Mouse (Mus musculus) heart, embryonic 16.5 days (tissue): ENCODE results near the gene Nudt19. TPM values are rescaled to one million over a fixed set of nuclear protein-coding genes. Genes with fewer than 3 reads are reported as not detected.

ENCODE experiments used
- ATAC-seq: fragments of 200-750 bp; cut with Nextera tagmentation; replicated peaks from 2 replicates; pipeline ENCODE4 v1.8.0; 2017; ENCODE audit warnings: moderate number of reproducible peaks; ENCODE audit not compliant: insufficient read depth, low FRiP score; ENCODE audit errors: extremely low read depth
- H3K27ac ChIP-seq: fragments of 300-500 bp; sonication (generic); 2 replicates; pipeline ENCODE4 v1.5.1; 2014; ENCODE audit warnings: mild to moderate bottlenecking, low read length, control low read depth, moderate library complexity
- H3K27me3 ChIP-seq: fragments of 300-500 bp; sonication (generic); 2 replicates; pipeline ENCODE4 v1.6.1; 2014; ENCODE audit warnings: low read length, mixed read lengths; ENCODE audit not compliant: control insufficient read depth, insufficient read depth
- H3K36me3 ChIP-seq: fragments of 300-500 bp; sonication (generic); 2 replicates; pipeline ENCODE4 v1.6.1; 2014; ENCODE audit not compliant: control insufficient read depth, insufficient read depth
- H3K4me1 ChIP-seq: fragments of 300-500 bp; sonication (generic); 2 replicates; pipeline ENCODE4 v1.6.1; 2014; ENCODE audit warnings: low read length, mixed read lengths; ENCODE audit not compliant: control insufficient read depth, insufficient read depth
- H3K4me2 ChIP-seq: fragments of 300-500 bp; sonication (generic); 2 replicates; pipeline ENCODE4 v1.6.1; 2014; ENCODE audit warnings: low read depth, mild to moderate bottlenecking, control low read depth, low read length
- H3K4me3 ChIP-seq: fragments of 300-500 bp; sonication (generic); 2 replicates; pipeline ENCODE4 v1.5.1; 2014; ENCODE audit warnings: mild to moderate bottlenecking, control low read depth, low read length
- H3K9ac ChIP-seq: fragments of 300-500 bp; sonication (generic); 2 replicates; pipeline ENCODE4 v1.6.1; 2014; ENCODE audit warnings: low read length, control low read depth
- H3K9me3 ChIP-seq: fragments of 300-500 bp; sonication (generic); replicated peaks from 2 replicates; pipeline ENCODE4 v1.6.1; 2016; ENCODE audit warnings: low read length; ENCODE audit not compliant: control insufficient read depth
- WGBS: fragments of 180-500 bp; shearing (Covaris S2); extraction: QIAGEN DNeasy Blood & Tissue Kit; methylation state at CpG from one replicate; pipeline ENCODE4 v1.1.7; 2014; 5-methylcytosine and 5-hydroxymethylcytosine counted together
- polyA plus RNA-seq: library from polyadenylated mRNA; unstranded; fragments of >200 nt; fragmentation: Nextera tagmentation; extraction: Ambion mirVana; gene quantifications from 2 replicates; pipeline ENCODE4 v1.2.1, GENCODE M21; 2015

The Nudt19 gene
- polyA plus RNA-seq, 1 experiment from 2014 or later = 142 TPM

- Histone ChIP-seq H3K4me1 (peaks cover 10% of the 10 kb centered on the region), H3K27me3 (no peaks in the 10 kb centered on the region), H3K9me3 (no peaks in the 10 kb centered on the region), H3K27ac (no peak overlapping the region), H3K36me3 (no peaks in the 10 kb centered on the region), H3K4me3 (no peak overlapping the region), H3K4me2 (no peak overlapping the region), H3K9ac (no peak overlapping the region)
- WGBS = 62% methylated on average over 3 of the region's 3 CpGs
- ATAC-seq = no peak
Observed at GRCm38 (mm10) chr7:35557577-35557976, 1.5 kb upstream of the Nudt19 start.

GRCm38 (mm10) chr7:35556905-35557304 lies 801 bp upstream of the Nudt19 start:
- ATAC-seq = no peak
- H3K36me3 ChIP-seq = no peaks in the 10 kb centered on the region
- no peaks in the 10 kb centered on the region for H3K9me3 ChIP-seq
- peaks cover 10% of the 10 kb centered on the region for H3K4me1 ChIP-seq
- no peaks in the 10 kb centered on the region for H3K27me3 ChIP-seq
- 84% methylated on average over 5 of the region's 5 CpGs for WGBS
- H3K4me3 ChIP-seq = no peak overlapping the region
- H3K4me2 ChIP-seq = no peak overlapping the region
- H3K27ac ChIP-seq = no peak overlapping the region
- no peak overlapping the region for H3K9ac ChIP-seq

GRCm38 (mm10) chr7:35555224-35556204 lies 590 bp downstream of the Nudt19 start:
- peak overlapping the region; percentile 91 for H3K4me3 ChIP-seq
- H3K27ac ChIP-seq = peak overlapping the region; percentile 99
- under 1% methylated on average over 93 of the region's 93 CpGs for WGBS
- peaks cover 8% of the 10 kb centered on the region for H3K36me3 ChIP-seq
- H3K9me3 ChIP-seq = no peaks in the 10 kb centered on the region
- ATAC-seq = peak; percentile 88
- peaks cover 10% of the 10 kb centered on the region for H3K4me1 ChIP-seq
- peak overlapping the region; percentile 97 for H3K9ac ChIP-seq
- H3K4me2 ChIP-seq = peak overlapping the region; percentile 96
- no peaks in the 10 kb centered on the region for H3K27me3 ChIP-seq

GRCm38 (mm10) chr7:35554605-35555175 lies 1.4 kb downstream of the Nudt19 start:
- H3K4me3 ChIP-seq = peak overlapping the region; percentile 91
- 5% methylated on average over 28 of the region's 28 CpGs for WGBS
- H3K4me2 ChIP-seq = peak overlapping the region; percentile 96
- peak; percentile 25; the same call in 1 of the 2 replicates for ATAC-seq
- no peaks in the 10 kb centered on the region for H3K27me3 ChIP-seq
- peak overlapping the region; percentile 97 for H3K9ac ChIP-seq
- H3K36me3 ChIP-seq = peaks cover 15% of the 10 kb centered on the region
- peak overlapping the region; percentile 99 for H3K27ac ChIP-seq
- H3K9me3 ChIP-seq = 0 out of 2 replicates have a peak, but pooled peaks cover 4% of the 10 kb centered on the region
- peaks cover 10% of the 10 kb centered on the region for H3K4me1 ChIP-seq

GRCm38 (mm10) chr7:35553751-35554604 lies 2.1 kb downstream of the Nudt19 start:
- Histone ChIP-seq H3K27me3 (no peaks in the 10 kb centered on the region), H3K9me3 (0 out of 2 replicates have a peak, but pooled peaks cover 4% of the 10 kb centered on the region), H3K4me2 (peak overlapping the region; percentile 96), H3K9ac (peak overlapping the region; percentile 97), H3K4me1 (peaks cover 10% of the 10 kb centered on the region), H3K27ac (no peak overlapping the region; the same call in 1 of the 2 replicates), H3K36me3 (peaks cover 21% of the 10 kb centered on the region), H3K4me3 (peak overlapping the region; percentile 91)
- no peak for ATAC-seq
- WGBS = 61% methylated on average over 10 of the region's 10 CpGs

GRCm38 (mm10) chr7:35545881-35546280 lies 10.2 kb downstream of the Nudt19 start:
- H3K9ac ChIP-seq = no peak overlapping the region
- H3K27me3 ChIP-seq = no peaks in the 10 kb centered on the region
- no peak overlapping the region for H3K4me2 ChIP-seq
- 0 out of 2 replicates have a peak, but pooled peaks cover 4% of the 10 kb centered on the region for H3K9me3 ChIP-seq
- H3K4me1 ChIP-seq = no peaks in the 10 kb centered on the region
- no peak overlapping the region for H3K27ac ChIP-seq
- H3K36me3 ChIP-seq = peaks cover 30% of the 10 kb centered on the region
- H3K4me3 ChIP-seq = no peak overlapping the region
- WGBS = 27% methylated on average over 4 of the region's 4 CpGs
- peak; percentile 49; the same call in 1 of the 2 replicates for ATAC-seq

- WGBS = 85% methylated on average over 17 of the region's 17 CpGs
- H3K4me2 ChIP-seq = no peak within 1 kb of the TSS
- ATAC-seq = no peak
- H3K27ac ChIP-seq = no peak within 1 kb of the TSS
- no peaks in the 10 kb centered on the region for H3K9me3 ChIP-seq
- H3K36me3 ChIP-seq = no peaks in the 10 kb centered on the region
- H3K9ac ChIP-seq = no peak within 1 kb of the TSS
- H3K27me3 ChIP-seq = no peaks in the 10 kb centered on the region
- no peak within 1 kb of the TSS for H3K4me3 ChIP-seq
- no peaks in the 10 kb centered on the region for H3K4me1 ChIP-seq
Observed at GRCm38 (mm10) chr7:35537562-35537961, 18.5 kb downstream of the Nudt19 start, which contains the start of gene Tdrd12. TSS of gene Tdrd12 (minus strand) at chr7:35537745.

- Histone ChIP-seq H3K4me3 (no peak overlapping the region), H3K27me3 (no peaks in the 10 kb centered on the region), H3K27ac (no peak overlapping the region), H3K9ac (no peak overlapping the region), H3K4me2 (no peak overlapping the region), H3K9me3 (no peaks in the 10 kb centered on the region), H3K4me1 (no peaks in the 10 kb centered on the region), H3K36me3 (no peaks in the 10 kb centered on the region)
- WGBS = 68% methylated on average over 12 of the region's 12 CpGs
- ATAC-seq = no peak
Observed at GRCm38 (mm10) chr7:35535750-35536512, 20.2 kb downstream of the Nudt19 start.
